Mouse (Mus musculus) fibroblast of lung, adult 2 months (primary cell): ENCODE results near the gene Tmtc1.

Source experiments
- DNase-seq: peaks from one replicate; pipeline ENCODE4 v3.0.0-alpha.2; 2011; ENCODE audit warnings: low read depth

Tmtc1 gene

DNA sequence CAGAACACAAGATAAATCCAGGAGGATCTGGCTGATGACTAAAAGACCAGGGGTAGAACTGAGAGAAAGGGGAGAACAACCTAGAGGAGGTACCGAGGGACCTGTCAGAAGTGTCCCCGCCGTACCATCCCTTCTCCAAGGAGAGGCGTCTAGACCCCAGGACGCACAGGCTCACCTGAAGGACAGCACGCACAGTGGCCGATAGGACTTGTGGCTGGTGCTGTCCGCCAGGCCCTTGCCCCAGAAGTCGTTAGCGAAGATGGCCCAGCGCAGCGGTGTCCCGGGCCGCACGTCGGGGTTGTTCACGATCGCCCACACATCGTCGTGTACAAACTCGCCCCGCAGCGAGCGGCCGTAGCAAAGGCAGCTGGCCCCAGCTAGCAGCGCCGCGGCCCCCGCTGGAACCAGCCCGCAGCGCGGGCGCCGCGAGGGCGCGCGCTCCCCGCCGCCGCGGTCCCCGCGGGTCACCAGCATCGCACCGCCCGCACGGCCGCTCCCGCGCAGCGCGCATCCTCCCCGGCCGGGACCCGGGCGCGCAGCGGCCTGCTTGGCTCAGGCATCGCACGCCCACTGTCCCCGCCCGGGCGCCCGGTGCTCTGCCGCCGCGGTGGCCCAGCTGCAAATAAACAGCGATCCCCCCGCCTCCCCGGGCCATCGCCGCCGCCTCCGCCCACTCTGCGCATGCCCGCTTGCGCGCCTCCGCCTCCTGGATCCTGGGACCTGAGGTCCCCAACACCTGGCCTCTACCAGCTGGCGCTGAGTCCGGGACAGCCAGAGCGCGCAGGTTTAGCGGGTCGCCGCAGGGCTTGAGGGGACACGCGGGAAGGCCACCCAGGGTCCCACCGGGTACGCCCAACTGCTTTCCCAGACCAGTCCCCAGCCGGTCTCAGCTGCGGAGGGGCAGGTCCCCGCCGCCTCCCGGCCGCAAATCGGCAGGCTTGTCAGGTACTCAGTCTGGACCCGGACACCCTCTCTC, at the start of gene Tmtc1:
Tmtc1 (minus strand) TSS at position 664 of the 976 bp plus-strand sequence.
- DNase-seq = no peak

DNA sequence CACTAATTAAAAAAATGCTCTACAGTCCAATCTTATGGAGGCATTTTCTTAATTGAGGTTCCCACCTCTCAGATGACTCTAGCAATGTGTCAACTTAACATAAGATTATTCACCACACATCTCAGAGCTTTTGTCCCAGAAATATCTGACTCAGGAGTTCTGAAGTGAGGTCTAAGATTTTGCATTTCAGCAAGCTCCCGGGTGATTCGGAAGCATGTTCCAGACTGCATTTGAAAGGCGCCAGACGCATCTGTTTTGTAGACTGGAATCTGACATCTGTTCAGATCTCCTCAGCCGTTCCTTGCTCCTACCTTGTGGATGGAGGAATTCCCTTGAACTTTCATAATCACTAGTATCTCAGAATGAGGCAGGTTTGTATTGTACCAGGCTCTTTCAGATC, 47.7 kb upstream of the Tmtc1 start:
- DNase-seq = no peak

DNA sequence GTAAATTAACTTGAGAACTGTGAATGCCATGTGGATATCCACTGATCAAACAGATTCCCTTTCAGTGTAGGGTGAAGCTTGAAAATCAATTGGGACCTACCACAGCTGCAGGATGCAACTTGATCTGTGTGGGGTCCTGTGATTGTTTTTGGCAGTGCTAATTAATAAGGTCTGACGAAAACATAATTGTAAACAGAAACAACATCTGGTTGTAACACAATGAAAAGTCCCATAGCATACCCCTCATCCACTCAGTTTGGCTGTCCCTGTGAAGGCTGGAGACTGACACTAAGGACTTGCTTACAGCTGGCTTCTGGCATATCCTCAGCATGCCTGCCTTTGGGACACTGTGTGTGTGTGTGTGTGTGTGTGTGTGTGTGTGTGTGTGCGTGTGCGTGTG, 42.6 kb upstream of the Tmtc1 start:
- DNase-seq = no peak

DNA sequence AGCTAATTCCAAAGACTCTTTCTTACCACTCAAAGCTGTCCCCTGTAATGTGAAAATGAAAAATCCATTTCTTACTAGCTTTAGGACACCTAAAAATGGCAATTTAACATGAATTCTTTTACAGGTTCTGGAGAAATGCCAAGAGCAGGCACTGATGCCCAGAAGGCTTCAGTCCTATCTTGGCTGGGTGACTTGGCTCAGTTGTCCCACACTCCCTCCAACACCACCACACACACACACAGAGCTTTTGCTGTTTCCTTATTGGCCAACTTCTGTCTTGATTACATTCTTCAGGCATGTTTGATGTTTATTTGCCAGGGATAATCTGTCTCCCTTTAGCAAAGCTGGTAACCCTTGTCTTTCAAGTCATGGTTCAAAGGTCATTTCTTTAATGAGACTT, 37.7 kb upstream of the Tmtc1 start:
- no peak for DNase-seq

DNA sequence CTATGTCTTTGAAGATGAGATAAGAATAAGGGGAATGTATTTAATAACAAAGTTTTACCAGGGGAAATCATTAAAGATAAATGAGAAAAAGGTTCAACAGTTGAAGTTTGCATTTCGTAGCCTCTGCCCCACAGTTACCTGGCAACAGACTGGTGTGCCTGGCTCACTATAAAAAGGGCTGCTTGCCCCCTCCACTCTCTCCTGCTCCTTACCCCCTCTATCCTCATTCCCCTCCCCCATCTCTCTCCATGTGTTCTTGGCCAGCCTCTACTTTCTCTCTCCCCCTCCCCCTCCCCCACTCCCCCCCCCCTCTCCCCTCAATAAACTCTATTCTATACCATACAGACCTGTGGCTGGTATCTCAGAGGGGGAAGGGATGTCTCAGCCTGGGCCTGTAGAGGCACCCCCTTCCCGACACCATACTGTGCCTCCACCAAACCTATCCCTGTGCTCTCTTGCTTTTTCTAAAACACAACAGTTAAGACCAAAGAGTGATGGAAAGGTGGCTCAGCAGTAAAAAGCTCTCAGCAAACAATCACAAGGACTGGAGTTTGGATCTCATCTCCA, 35.6 kb upstream of the Tmtc1 start:
- no peak for DNase-seq

DNA sequence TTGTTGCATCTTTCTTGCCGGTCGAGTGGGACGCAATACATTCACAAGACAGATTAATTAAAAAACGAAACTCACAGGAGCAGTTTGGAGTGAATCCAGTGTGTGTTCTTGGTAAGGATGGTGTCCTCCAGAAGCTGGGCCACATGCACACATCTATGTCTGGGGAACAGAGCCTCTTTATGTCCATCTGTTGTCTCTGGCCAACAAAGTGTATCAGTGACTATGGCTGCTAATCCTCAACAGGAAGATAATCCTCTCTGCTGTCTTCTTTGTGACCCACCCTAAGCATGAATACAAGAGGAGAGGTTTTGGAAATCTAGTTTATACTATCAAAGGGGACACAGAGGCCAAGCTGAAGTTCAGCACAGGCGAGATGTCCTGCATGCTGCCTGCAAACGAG, 34.2 kb upstream of the Tmtc1 start:
- no peak for DNase-seq

GRCm38 (mm10) chr6:148472289-148472688, 28.1 kb upstream of the Tmtc1 start:
- DNase-seq = no peak

GRCm38 (mm10) chr6:148467924-148468389, 23.8 kb upstream of the Tmtc1 start:
- DNase-seq = peak; percentile 69

- no peak for DNase-seq
Measured at GRCm38 (mm10) chr6:148467170-148467921, 23.2 kb upstream of the Tmtc1 start.

GRCm38 (mm10) chr6:148459636-148460035, 15.4 kb upstream of the Tmtc1 start:
- DNase-seq = no peak

DNA sequence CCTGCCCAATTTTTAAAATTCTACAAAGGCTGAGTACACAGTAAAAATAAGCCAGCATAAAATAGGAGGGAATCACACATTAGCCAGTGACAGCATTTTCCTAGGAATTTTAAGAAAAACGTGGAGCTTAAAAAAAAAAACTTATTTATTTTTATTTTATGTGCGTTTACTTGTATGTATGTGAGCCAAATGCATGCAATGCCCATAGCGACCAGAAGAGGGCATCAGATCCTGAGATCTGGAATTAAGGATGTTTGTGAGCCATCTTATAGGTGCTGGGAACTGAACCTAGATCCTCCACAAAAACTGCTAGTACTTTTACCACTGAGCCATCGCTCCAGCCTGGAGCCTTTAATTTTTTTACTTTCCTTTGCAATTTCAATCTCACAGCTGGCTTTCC, 11.3 kb upstream of the Tmtc1 start:
- no peak for DNase-seq

- no peak for DNase-seq
Measured at GRCm38 (mm10) chr6:148454740-148455139, 10.6 kb upstream of the Tmtc1 start.

DNA sequence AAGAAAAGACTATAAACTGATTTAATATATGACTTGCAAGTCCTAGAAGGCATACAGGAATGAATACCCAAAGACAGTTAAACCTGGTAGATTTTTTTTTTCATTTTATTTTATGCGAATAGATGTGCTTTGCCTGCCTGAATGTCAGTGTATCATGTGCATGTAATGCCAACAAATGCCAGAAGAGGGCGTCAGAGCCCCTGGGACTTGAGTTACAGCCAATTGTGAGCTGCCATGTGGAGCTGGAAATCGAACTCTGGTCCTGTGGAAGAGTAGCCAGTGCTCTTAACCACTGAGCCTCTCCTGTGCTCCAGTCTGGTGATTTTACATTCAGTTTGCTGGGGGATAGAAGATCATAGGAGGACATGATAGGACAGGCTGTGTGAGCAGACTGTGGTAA, 4.0 kb upstream of the Tmtc1 start:
- no peak for DNase-seq

DNA sequence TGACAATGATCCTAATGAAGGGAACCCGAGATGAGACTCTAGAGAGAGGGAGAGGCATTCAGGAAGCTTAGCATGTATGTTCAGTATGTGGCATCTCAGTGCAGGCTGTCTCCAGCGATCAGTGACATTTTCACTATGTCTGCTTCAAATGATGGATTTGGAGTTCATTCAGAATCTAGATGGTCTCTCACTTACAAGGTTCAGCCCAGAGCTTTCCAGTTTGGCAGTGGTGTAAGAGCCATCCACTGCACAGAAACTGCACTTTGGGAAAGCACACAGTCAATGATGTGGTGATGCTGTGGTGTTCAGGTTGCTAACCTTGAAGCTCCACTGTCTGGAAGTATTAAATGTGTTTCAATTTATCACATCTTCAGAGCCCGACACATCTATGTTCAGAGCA, 1.9 kb upstream of the Tmtc1 start:
- DNase-seq = no peak

GRCm38 (mm10) chr6:148444796-148445195, 607 bp upstream of the Tmtc1 start:
- DNase-seq = no peak

- DNase-seq = no peak
Measured at GRCm38 (mm10) chr6:148443291-148443725, 881 bp downstream of the Tmtc1 start.

- no peak for DNase-seq
Measured at GRCm38 (mm10) chr6:148442671-148443290, 1.4 kb downstream of the Tmtc1 start.

GRCm38 (mm10) chr6:148441871-148442270, 2.3 kb downstream of the Tmtc1 start:
- no peak for DNase-seq

- DNase-seq = no peak
Measured at GRCm38 (mm10) chr6:148439101-148439500, 5.1 kb downstream of the Tmtc1 start.

DNA sequence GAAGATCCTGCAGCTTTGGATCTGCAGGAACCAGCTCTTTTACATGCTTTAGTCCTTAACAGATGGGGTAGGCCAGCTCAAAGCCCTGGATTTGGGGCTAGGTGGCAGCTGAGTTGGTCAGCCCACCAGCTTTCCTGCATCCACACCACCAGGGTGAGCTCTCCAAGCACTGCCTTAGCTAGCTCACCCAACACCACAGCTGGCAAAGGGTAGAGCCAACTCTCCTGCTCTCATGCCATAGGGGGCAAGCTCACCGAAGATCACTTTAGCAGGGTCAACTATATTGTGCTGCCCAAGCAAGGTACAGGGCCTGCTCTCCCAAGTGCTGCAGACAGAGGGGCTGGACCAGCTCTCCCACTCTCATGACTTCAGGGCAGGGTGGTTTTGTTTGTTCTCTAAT, 6.6 kb downstream of the Tmtc1 start:
- DNase-seq = no peak

GRCm38 (mm10) chr6:148436441-148437001, 7.7 kb downstream of the Tmtc1 start:
- DNase-seq = no peak

- no peak for DNase-seq
Measured at GRCm38 (mm10) chr6:148421577-148421976, 22.6 kb downstream of the Tmtc1 start.
